Mouse (Mus musculus): Measurements from ENCODE around the gene Relch. TPM values are rescaled to one million over a fixed set of nuclear protein-coding genes. Genes with fewer than 3 reads are reported as not detected.
"Not testable (repeated sequence)": the region's sequence is repeated elsewhere in the genome, so short reads cannot be mapped to it uniquely, and the experiment has no call there.

Gene Relch
- polyA plus RNA-seq, 1 experiment from 2014 or later, result 21.0 TPM

GRCm38 (mm10) chr1:105695581-105695980 is 31.9 kb downstream of the Relch start:
- H3K9me3 ChIP-seq (ENCODE audit: low read length), result no peaks in the 10 kb centered on the region
- WGBS, result 83% methylated on average over 2 of the region's 2 CpGs
- no peaks in the 10 kb centered on the region for H3K36me3 ChIP-seq (ENCODE audit: insufficient read depth, low read length)
- ATAC-seq, result no peak
- H3K4me2 ChIP-seq (replicated peaks; ENCODE audit: low read depth, low read length), result no peak overlapping the region
- DNase-seq (ENCODE audit: low spot score), result no peak
- H3K4me1 ChIP-seq (ENCODE audit: insufficient read depth, low read depth, low read length), result no peaks in the 10 kb centered on the region
- no peak overlapping the region for H3K4me3 ChIP-seq (ENCODE audit: low read depth, low read length)
- H3K27me3 ChIP-seq (replicated peaks; ENCODE audit: insufficient read depth, low read length), result no peaks in the 10 kb centered on the region
- H3K27ac ChIP-seq (ENCODE audit: low read length), result no peak overlapping the region
- TF ChIP-seq CTCF (IDR thresholded peaks at IDR 0.05) (no peak), EP300 (IDR thresholded peaks at IDR 0.05) (no peak)
- no peak overlapping the region for H3K9ac ChIP-seq (replicated peaks; ENCODE audit: low read depth)

- H3K4me3 ChIP-seq (ENCODE audit: low read depth, low read length), result no peak overlapping the region
- WGBS, result 81% methylated on average over 4 of the region's 4 CpGs
- no peak for TF ChIP-seq EP300 (IDR thresholded peaks at IDR 0.05)
- TF ChIP-seq CTCF (IDR thresholded peaks at IDR 0.05), result no peak
- H3K36me3 ChIP-seq (ENCODE audit: insufficient read depth, low read length), result 0 out of 2 replicates have a peak, but pooled peaks cover 3% of the 10 kb centered on the region
- H3K9me3 ChIP-seq (ENCODE audit: low read length), result no peaks in the 10 kb centered on the region
- H3K27me3 ChIP-seq (replicated peaks; ENCODE audit: insufficient read depth, low read length), result no peaks in the 10 kb centered on the region
- no peaks in the 10 kb centered on the region for H3K4me1 ChIP-seq (ENCODE audit: insufficient read depth, low read depth, low read length)
- no peak for ATAC-seq
- no peak overlapping the region for H3K9ac ChIP-seq (replicated peaks; ENCODE audit: low read depth)
- H3K4me2 ChIP-seq (replicated peaks; ENCODE audit: low read depth, low read length), result no peak overlapping the region
- no peak overlapping the region for H3K27ac ChIP-seq (ENCODE audit: low read length)
- no peak for DNase-seq (ENCODE audit: low spot score)
Observed at GRCm38 (mm10) chr1:105700984-105701530, 37.4 kb downstream of the Relch start.

- no peaks in the 10 kb centered on the region for H3K27me3 ChIP-seq (replicated peaks; ENCODE audit: insufficient read depth, low read length)
- peaks cover 6% of the 10 kb centered on the region; the same call in 1 of the 2 replicates for H3K36me3 ChIP-seq (ENCODE audit: insufficient read depth, low read length)
- no peak overlapping the region for H3K9ac ChIP-seq (replicated peaks; ENCODE audit: low read depth)
- WGBS, result 57% methylated on average over 2 of the region's 2 CpGs
- H3K4me1 ChIP-seq (ENCODE audit: insufficient read depth, low read depth, low read length), result no peaks in the 10 kb centered on the region
- TF ChIP-seq CTCF (IDR thresholded peaks at IDR 0.05), result no peak
- TF ChIP-seq EP300 (IDR thresholded peaks at IDR 0.05), result no peak
- DNase-seq (ENCODE audit: low spot score) (no peak), ATAC-seq (no peak)
- H3K9me3 ChIP-seq (ENCODE audit: low read length), result no peaks in the 10 kb centered on the region
- no peak overlapping the region for H3K27ac ChIP-seq (ENCODE audit: low read length)
- H3K4me3 ChIP-seq (ENCODE audit: low read depth, low read length), result no peak overlapping the region
- H3K4me2 ChIP-seq (replicated peaks; ENCODE audit: low read depth, low read length), result no peak overlapping the region
Observed at GRCm38 (mm10) chr1:105709415-105709814, 45.8 kb downstream of the Relch start.

GRCm38 (mm10) chr1:105711227-105711626 is 47.6 kb downstream of the Relch start:
- H3K4me3 ChIP-seq (ENCODE audit: low read depth, low read length), result no peak overlapping the region
- no peaks in the 10 kb centered on the region for H3K27me3 ChIP-seq (replicated peaks; ENCODE audit: insufficient read depth, low read length)
- no peak overlapping the region for H3K4me2 ChIP-seq (replicated peaks; ENCODE audit: low read depth, low read length)
- no peak overlapping the region for H3K27ac ChIP-seq (ENCODE audit: low read length)
- no peak for TF ChIP-seq EP300 (IDR thresholded peaks at IDR 0.05)
- peak; percentile 61 for TF ChIP-seq CTCF (IDR thresholded peaks at IDR 0.05)
- 21% methylated on average over 1 of the region's 1 CpGs for WGBS
- H3K9me3 ChIP-seq (ENCODE audit: low read length), result no peaks in the 10 kb centered on the region
- peaks cover 6% of the 10 kb centered on the region; the same call in 1 of the 2 replicates for H3K36me3 ChIP-seq (ENCODE audit: insufficient read depth, low read length)
- no peak for ATAC-seq
- peak; percentile 39 for DNase-seq (ENCODE audit: low spot score)
- no peaks in the 10 kb centered on the region for H3K4me1 ChIP-seq (ENCODE audit: insufficient read depth, low read depth, low read length)
- no peak overlapping the region for H3K9ac ChIP-seq (replicated peaks; ENCODE audit: low read depth)

GRCm38 (mm10) chr1:105712822-105713221 is 49.2 kb downstream of the Relch start:
- Histone ChIP-seq H3K36me3 (ENCODE audit: insufficient read depth, low read length) (peaks cover 6% of the 10 kb centered on the region; the same call in 1 of the 2 replicates), H3K27ac (ENCODE audit: low read length) (no peak overlapping the region), H3K4me2 (replicated peaks; ENCODE audit: low read depth, low read length) (no peak overlapping the region), H3K9ac (replicated peaks; ENCODE audit: low read depth) (no peak overlapping the region), H3K4me1 (ENCODE audit: insufficient read depth, low read depth, low read length) (no peaks in the 10 kb centered on the region), H3K27me3 (replicated peaks; ENCODE audit: insufficient read depth, low read length) (no peaks in the 10 kb centered on the region), H3K9me3 (ENCODE audit: low read length) (no peaks in the 10 kb centered on the region), H3K4me3 (ENCODE audit: low read depth, low read length) (no peak overlapping the region)
- WGBS, result 91% methylated on average over 2 of the region's 2 CpGs
- TF ChIP-seq EP300 (IDR thresholded peaks at IDR 0.05) (no peak), CTCF (IDR thresholded peaks at IDR 0.05) (no peak)
- DNase-seq (ENCODE audit: low spot score), result no peak
- no peak for ATAC-seq

- Histone ChIP-seq H3K36me3 (ENCODE audit: insufficient read depth, low read length) (peaks cover 6% of the 10 kb centered on the region; the same call in 1 of the 2 replicates), H3K4me1 (ENCODE audit: insufficient read depth, low read depth, low read length) (no peaks in the 10 kb centered on the region), H3K4me2 (replicated peaks; ENCODE audit: low read depth, low read length) (no peak overlapping the region), H3K9ac (replicated peaks; ENCODE audit: low read depth) (no peak overlapping the region), H3K9me3 (ENCODE audit: low read length) (no peaks in the 10 kb centered on the region), H3K27me3 (replicated peaks; ENCODE audit: insufficient read depth, low read length) (no peaks in the 10 kb centered on the region), H3K27ac (ENCODE audit: low read length) (no peak overlapping the region), H3K4me3 (ENCODE audit: low read depth, low read length) (no peak overlapping the region)
- DNase-seq (ENCODE audit: low spot score) (peak; percentile 44), ATAC-seq (no peak)
- TF ChIP-seq EP300 (IDR thresholded peaks at IDR 0.05), result no peak
- no peak for TF ChIP-seq CTCF (IDR thresholded peaks at IDR 0.05)
- WGBS, result 79% methylated on average over 1 of the region's 1 CpGs
Observed at GRCm38 (mm10) chr1:105718358-105718757, 54.7 kb downstream of the Relch start.

GRCm38 (mm10) chr1:105729246-105729645 is 65.6 kb downstream of the Relch start:
- not testable (repeated sequence) for H3K27me3 ChIP-seq (replicated peaks; ENCODE audit: insufficient read depth, low read length); DNase-seq (ENCODE audit: low spot score); H3K27ac ChIP-seq (ENCODE audit: low read length); H3K4me3 ChIP-seq (ENCODE audit: low read depth, low read length); H3K4me2 ChIP-seq (replicated peaks; ENCODE audit: low read depth, low read length); H3K4me1 ChIP-seq (ENCODE audit: insufficient read depth, low read depth, low read length); H3K9ac ChIP-seq (replicated peaks; ENCODE audit: low read depth); ATAC-seq; H3K9me3 ChIP-seq (ENCODE audit: low read length)
- peaks cover 12% of the 10 kb centered on the region for H3K36me3 ChIP-seq (ENCODE audit: insufficient read depth, low read length)
- 96% methylated on average over 12 of the region's 13 CpGs for WGBS
